Mouse (Mus musculus) cerebellum, postnatal 36 days (tissue): ENCODE measurements around the gene Gpr156.
"Not testable (repeated sequence)": the region's sequence is repeated elsewhere in the genome, so short reads cannot be mapped to it uniquely, and the experiment has no call there.

Experiments used
- DNase-seq, 2 experiments: peaks; one replicate each; pipeline ENCODE4 v3.0.0; 2021 to 2022; ENCODE audit warnings: mixed read lengths in 2 of 2

Gene Gpr156

GRCm38 (mm10) chr16:37962696-37963095, 46.4 kb downstream of the Gpr156 start:
- not testable (repeated sequence) for DNase-seq

DNA sequence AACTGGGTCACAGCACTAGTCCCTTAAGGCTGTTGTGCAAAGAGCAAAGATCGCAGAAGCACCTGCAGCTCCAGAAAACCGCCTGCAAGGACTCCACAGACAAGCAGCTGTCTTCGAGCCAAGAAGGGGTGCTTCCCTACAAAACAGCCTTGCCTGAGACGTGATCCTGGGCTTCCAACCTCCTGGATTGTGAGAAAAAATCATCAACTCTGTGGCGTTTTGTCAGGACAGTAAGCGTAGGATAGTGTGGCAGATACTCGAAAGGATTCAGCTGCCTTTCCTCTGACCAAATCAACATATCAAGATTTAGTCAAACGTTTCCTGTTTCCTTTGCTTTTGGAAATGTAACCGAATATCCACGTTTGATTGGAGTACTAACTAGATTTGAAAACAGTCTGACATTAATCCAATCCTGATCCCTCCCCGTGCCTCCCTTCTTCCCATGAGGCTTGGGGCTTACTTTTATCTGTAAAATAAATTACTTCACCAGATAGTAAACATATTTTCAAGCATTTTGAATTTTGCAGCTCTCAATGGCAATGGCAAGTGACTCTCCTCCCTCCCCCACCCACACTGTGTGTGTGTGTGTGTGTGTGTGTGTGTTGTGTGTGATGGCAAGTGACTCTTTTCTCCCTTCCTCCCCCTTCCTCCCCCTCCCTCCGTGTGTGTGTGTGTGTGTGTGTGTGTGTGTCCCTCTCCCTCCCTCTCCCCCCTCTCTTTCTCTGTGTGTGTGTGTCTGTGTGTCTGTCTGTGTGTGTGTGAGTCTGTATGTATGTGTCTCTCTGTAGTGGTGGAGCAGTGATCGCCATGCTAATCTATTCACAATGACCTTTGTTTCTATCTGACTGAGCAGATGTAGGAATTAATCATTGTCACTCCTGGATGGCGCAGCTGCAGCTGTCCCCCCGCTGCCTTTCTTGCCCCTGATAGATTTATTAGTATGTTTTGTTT, 47.3 kb downstream of the Gpr156 start:
- no peak for DNase-seq

- DNase-seq = no peak
Observed at GRCm38 (mm10) chr16:37964380-37965070, 48.2 kb downstream of the Gpr156 start.

- no peak for DNase-seq
Observed at GRCm38 (mm10) chr16:37966871-37967270, 50.6 kb downstream of the Gpr156 start.

DNA sequence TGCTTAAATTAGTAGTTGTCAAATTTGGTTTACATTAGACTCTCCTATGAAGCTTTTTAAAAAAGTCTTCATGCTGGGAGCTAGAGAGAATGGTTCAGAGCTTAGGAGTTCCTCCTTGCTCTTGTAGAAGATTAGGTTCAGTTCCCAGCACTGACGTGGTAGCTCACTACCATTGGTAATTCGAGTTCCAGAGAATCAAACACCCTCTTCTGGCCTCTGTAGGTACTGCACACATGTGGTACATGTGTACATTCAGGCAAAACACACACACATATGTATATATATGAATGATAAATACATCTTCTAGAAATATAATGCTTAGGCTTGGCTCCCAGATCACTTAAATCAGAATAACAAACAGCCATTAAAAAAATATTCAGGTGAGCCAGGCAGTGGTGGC, 51.1 kb downstream of the Gpr156 start:
- DNase-seq = no peak

DNA sequence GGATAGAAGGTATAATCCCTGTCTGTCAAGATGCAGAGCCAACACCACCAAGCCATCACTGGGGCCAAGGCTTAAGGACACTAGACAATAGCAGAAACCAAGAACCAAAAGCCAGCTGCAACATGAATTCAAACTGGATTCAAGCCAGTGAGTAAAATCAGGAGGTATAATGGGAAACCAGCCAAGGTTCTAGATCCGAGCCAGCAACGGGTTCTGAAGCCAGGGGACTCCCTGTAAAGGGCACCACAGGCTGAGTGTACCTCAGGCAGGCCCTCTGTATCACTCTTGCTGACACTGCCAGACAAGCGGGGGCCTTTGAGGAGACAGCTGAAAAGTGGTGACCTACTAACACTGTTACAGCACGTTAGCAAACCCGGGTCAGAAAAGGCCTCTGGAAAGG, 55.2 kb downstream of the Gpr156 start:
- DNase-seq = no peak

DNA sequence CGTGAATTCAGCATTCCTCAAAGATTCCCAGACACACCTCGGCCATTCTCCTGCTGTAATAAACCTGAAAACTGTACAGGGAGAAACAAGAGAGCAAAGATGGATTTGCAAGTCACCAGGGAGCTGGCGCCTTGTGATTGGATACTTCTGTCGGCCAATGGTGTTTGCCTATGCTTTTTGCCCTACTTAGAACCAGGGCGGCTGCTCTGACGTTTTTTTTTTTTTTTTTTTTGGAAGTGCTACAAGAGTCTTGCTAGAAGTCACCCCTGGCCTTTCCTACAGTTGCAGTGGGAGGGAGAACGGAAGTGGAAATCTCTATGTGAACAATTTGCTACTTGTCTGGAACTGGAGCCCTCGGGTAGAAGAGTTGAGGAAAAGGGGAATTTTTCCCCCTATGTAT, 56.1 kb downstream of the Gpr156 start:
- no peak for DNase-seq

DNA sequence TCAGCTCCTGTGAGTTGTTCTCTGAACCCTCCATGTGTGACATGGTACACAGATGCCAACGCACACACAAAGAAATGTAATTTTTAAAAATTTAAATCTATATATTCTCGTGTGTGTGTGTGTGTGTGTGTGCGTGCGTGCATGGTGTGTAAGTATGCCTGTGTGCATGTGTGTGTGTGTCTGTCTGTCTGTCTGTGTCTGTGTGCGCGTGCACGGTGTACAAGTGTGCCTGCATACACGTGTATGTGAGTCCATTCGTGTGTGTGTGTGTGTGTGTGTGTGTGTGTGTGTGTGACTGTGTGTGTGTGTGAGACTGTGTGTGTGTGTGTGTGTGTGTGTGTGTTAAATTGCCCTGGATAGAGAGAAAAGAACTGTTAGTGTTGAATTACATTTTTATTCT, 56.9 kb downstream of the Gpr156 start:
- DNase-seq = not testable (repeated sequence)

- peak in 1 of 2 experiments; percentile 9 for DNase-seq
Observed at GRCm38 (mm10) chr16:37973855-37974519, 57.7 kb downstream of the Gpr156 start.

GRCm38 (mm10) chr16:37974520-37975340, 58.4 kb downstream of the Gpr156 start:
- peak in 1 of 2 experiments; percentile 16 for DNase-seq

DNA sequence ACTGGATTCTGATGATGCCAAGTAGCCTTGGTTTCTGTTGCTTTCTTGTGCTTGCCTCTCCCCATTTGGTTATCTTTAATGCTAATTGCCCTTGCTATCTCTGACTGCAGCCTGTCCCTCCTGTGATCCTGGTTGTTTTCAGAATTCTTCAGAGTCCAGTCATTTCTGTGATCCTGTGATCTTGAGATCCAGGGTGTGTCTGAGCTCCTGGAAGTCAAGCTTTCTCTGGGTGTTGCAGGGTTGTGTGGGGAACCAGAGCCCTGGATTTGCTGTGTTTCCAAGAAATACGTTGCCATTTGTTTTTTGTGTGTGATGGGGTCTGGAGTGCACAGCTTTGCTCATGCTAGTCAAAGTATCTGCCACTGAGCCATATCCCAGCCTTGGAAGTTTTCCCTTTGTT, 65.6 kb downstream of the Gpr156 start:
- no peak for DNase-seq

GRCm38 (mm10) chr16:37988211-37988865, 72.0 kb downstream of the Gpr156 start:
- DNase-seq = no peak

- no peak for DNase-seq
Observed at GRCm38 (mm10) chr16:37989796-37990195, 73.5 kb downstream of the Gpr156 start.

- DNase-seq = peak; percentile 17 to 23
Observed at GRCm38 (mm10) chr16:37990553-37991344, 74.5 kb downstream of the Gpr156 start.

GRCm38 (mm10) chr16:37992806-37993205, 76.5 kb downstream of the Gpr156 start:
- DNase-seq = no peak

GRCm38 (mm10) chr16:37994647-37995046, 78.4 kb downstream of the Gpr156 start:
- DNase-seq = peak; percentile 84

GRCm38 (mm10) chr16:37997771-37998170, 81.5 kb downstream of the Gpr156 start:
- no peak for DNase-seq

DNA sequence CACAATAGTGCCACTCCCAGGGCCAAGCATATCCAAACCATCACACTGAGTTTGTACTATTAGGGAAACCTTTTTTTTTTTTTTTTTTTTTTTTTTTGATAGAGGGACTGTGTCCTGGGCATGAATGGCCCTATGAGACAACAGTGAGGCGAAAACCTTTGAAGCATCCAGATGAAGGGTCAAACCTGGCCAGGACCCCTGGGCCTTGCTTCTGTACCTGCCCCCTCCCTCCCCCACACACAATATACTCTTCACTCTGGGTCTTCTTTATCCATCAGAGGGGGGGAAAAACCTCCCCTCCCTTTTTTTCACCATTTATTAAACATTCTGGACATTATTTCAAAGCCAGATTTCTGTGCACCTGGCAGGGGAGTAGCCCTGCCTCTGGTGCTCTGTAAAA, 83.5 kb downstream of the Gpr156 start:
- DNase-seq = no peak

DNA sequence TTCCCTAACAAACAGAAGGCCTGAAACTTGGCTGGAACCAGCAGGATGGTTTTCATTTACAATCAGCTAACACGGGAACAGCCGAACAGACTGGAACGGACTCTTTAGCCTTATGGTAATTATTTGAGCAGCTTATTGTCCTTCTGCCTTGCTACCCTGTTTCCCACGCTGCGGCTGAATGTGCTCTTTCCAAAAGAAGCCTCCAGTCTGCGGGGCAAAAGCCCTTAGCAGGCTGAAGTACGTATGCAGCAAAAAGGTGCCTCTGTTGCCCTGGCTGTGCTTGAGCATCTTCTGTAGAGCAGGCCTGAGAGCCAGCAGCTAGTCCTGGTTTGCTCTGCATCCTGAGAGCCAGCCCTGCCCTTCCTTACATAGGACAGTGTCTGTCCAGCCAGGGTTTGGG, 83.9 kb downstream of the Gpr156 start:
- no peak for DNase-seq

- no peak for DNase-seq
Observed at GRCm38 (mm10) chr16:38001766-38002165, 85.5 kb downstream of the Gpr156 start.

- no peak for DNase-seq
Observed at GRCm38 (mm10) chr16:38002485-38002884, 86.2 kb downstream of the Gpr156 start.
